Mouse (Mus musculus) liver, embryonic 14 days (tissue): Measurements from ENCODE around the gene Lrrc1. TPM values are rescaled to one million over a fixed set of nuclear protein-coding genes. Genes with fewer than 3 reads are reported as not detected.

Experiments used
- polyA plus RNA-seq: library from polyadenylated mRNA; depleted of rRNA; stranded (reverse); fragments of >200 nt; gene quantifications from 2 replicates; pipeline ENCODE4 v1.2.3, GENCODE M21; 2012; rRNA removed

Gene Lrrc1
- polyA plus RNA-seq, result 2.9 and 3.2 TPM in 2 replicates

DNA sequence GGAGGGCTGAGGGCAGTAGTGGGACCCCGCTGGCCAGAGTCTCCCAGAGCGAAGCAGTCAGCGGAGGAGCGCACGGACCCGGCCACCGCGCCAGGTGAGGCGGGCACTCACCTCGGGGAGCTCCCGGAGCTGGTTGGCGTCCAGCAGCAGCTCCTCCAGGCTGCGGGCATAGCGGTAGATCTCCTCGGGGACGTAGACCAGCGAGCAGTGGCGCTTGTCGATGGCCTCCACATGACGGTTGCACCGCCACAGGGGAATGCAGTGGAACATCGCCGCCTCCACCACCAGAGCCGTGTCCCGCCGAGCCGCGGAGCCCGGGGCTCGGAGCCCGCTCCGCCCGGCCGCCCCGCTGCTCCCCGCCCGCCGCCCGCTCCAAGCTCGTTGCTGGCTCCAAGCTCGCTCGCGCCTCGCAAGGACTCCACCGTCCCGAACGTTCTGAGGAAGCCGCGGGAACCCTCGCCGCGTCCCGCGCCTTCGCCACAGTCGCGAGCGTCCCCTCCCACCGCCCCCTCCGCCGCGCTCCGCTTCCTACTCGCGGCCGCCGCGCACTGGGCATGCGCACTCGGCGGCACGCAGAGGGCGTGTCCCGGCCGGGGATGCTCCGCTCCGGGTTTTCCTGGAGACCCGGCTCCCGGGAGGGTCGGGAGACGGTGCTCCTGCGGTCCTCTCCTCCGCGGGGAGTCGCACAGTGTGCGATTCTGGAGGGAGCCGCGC is at the start of gene Lrrc1:
Gene Lrrc1, minus strand, starts transcription at position 517 of the 714 bp plus-strand sequence.

Other genes with a start within 250 kb of the Lrrc1 start
- gene Mlip, start 191.9 kb downstream of the Lrrc1 start, polyA plus RNA-seq, result 0.14 TPM in 1 of 2 replicates, not detected in the other
- 0.11 TPM in 1 of 2 replicates, not detected in the other for gene Klhl31, start 91.6 kb upstream of the Lrrc1 start, polyA plus RNA-seq
- 28.5 and 34.4 TPM in 2 replicates for gene Gclc, start 209.7 kb upstream of the Lrrc1 start, polyA plus RNA-seq